ENCODE assay signal across 8 mouse cellular contexts in the genomic region with DNA sequence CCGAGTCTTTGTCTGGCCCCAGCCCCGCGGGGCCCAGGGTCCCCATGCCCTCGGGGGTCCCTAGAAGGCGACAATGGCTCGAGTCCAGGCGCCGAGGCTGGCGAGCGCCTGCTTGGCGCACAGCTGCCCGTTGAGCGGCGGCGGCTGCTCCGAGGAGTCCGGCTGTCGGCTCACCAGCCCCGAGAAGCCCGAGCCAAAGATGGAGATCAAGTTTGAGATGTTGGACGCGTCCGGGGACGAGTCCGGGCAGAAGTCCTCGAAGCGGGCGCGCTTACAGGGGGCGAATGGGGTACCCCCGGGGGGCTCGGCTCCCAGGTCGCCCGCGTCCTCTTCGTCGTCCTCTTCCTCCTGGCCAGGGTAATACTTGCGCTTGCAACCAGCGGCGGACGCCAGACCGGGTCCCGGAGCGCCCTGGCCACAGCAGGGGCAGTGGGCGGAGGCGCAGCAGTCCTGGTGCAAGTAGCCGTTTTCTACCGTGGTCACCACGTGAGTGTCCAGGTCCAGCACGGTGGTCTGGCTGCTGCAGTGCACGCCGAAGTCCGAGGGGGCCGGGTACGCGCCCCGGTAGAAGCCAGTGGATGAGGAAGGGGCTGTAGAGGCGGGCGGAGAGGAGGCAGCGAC. TPM values are rescaled to one million over a fixed set of nuclear protein-coding genes. Genes with fewer than 3 reads are reported as not detected.
DNase-seq lines count a peak whose midpoint lies in the region; ATAC-seq lines count a peak whose summit lies in the region.

No protein-coding gene starts in this region.

- H3K27me3 ChIP-seq in forebrain, embryonic 13.5 days = no peaks in the 10 kb centered on the region; the same call in 1 of the 2 replicates
- peaks cover 30% of the 10 kb centered on the region for H3K27me3 ChIP-seq in hindbrain, embryonic 10.5 days (ENCODE audit: insufficient read depth, poor library complexity, severe bottlenecking)
- no peaks in the 10 kb centered on the region for H3K27me3 ChIP-seq in limb, embryonic 13.5 days

- peaks cover 32% of the 10 kb centered on the region for H3K4me1 ChIP-seq in forebrain, embryonic 13.5 days
- H3K4me1 ChIP-seq in hindbrain, embryonic 10.5 days (replicated peaks) = peaks cover 71% of the 10 kb centered on the region
- H3K4me1 ChIP-seq in limb, embryonic 13.5 days = peaks cover 30% of the 10 kb centered on the region

- no peaks in the 10 kb centered on the region for H3K36me3 ChIP-seq in forebrain, embryonic 13.5 days (ENCODE audit: poor library complexity, severe bottlenecking)
- H3K36me3 ChIP-seq in hindbrain, embryonic 10.5 days = no peaks in the 10 kb centered on the region
- no peaks in the 10 kb centered on the region for H3K36me3 ChIP-seq in limb, embryonic 13.5 days

- ATAC-seq in forebrain, embryonic 13.5 days = no peak
- ATAC-seq in limb, embryonic 13.5 days (ENCODE audit: low FRiP score, low read depth) = no peak

- H3K4me3 ChIP-seq in forebrain, embryonic 13.5 days = peak overlapping the region; percentile 85
- peak overlapping the region; percentile 97 for H3K4me3 ChIP-seq in hindbrain, embryonic 10.5 days
- H3K4me3 ChIP-seq in limb, embryonic 13.5 days = peak overlapping the region; percentile 97

- under 1% methylated on average over 53 of the region's 60 CpGs for WGBS in forebrain, embryonic 13.5 days
- under 1% methylated on average over 60 of the region's 60 CpGs for WGBS in hindbrain, embryonic 10.5 days
- WGBS in limb, embryonic 13.5 days = under 1% methylated on average over 53 of the region's 60 CpGs

- peak overlapping the region; percentile 97 for H3K9ac ChIP-seq in forebrain, embryonic 13.5 days
- H3K9ac ChIP-seq in limb, embryonic 13.5 days = peak overlapping the region; percentile 100

- peak; percentile 54 to 65 for DNase-seq in layer of hippocampus, postnatal 10 days (ENCODE audit: low spot score in 2 of 2)
- no peak for DNase-seq in layer of hippocampus, adult 9-11 months
- peak; percentile 71 to 89 for DNase-seq in adrenal gland, adult (ENCODE audit: inconsistent age in 2 of 2, low spot score in 1 of 2)
- peak; percentile 66 for DNase-seq in hindbrain, embryonic 10.5 days (ENCODE audit: low spot score)
- peak; percentile 76 for DNase-seq in neural tube, embryonic 10.5 days (ENCODE audit: extremely low spot score, low spot score)
- DNase-seq in frontal cortex, postnatal 14 days (ENCODE audit: low spot score in 2 of 2) = no peak

- H3K27ac ChIP-seq in forebrain, embryonic 13.5 days = peak overlapping the region; percentile 93
- peak overlapping the region; percentile 99 for H3K27ac ChIP-seq in hindbrain, embryonic 10.5 days
- H3K27ac ChIP-seq in limb, embryonic 13.5 days = peak overlapping the region; percentile 98

- peak overlapping the region; percentile 97 for H3K4me2 ChIP-seq in forebrain, embryonic 13.5 days
- peak overlapping the region; percentile 97 for H3K4me2 ChIP-seq in limb, embryonic 13.5 days (replicated peaks)

- H3K9me3 ChIP-seq in forebrain, embryonic 13.5 days (replicated peaks) = no peaks in the 10 kb centered on the region
- no peaks in the 10 kb centered on the region for H3K9me3 ChIP-seq in hindbrain, embryonic 10.5 days
- no peaks in the 10 kb centered on the region for H3K9me3 ChIP-seq in limb, embryonic 13.5 days

RNA-seq across cellular contexts. Expression of a gene that starts 1.2 kb away (rescaled TPM):
- 1 to 10 TPM; 8.0 to 9.6 TPM for total RNA-seq in layer of hippocampus, postnatal 10 days (2021)
- 1.7 and 2.6 TPM in 2 replicates for polyA plus RNA-seq in forebrain, embryonic 13.5 days (2015; fragmentation: Nextera tagmentation; extraction: Ambion mirVana)
- polyA plus RNA-seq in hindbrain, embryonic 10.5 days (2016; fragmentation: Nextera tagmentation; extraction: Ambion mirVana) = 3.1 and 3.3 TPM in 2 replicates
- polyA plus RNA-seq in limb, embryonic 13.5 days (2015; fragmentation: Nextera tagmentation; extraction: Ambion mirVana) = 2.9 and 3.0 TPM in 2 replicates

RNA-seq across cellular contexts. Expression of a gene that starts 57.0 kb away (rescaled TPM):
- total RNA-seq in layer of hippocampus, postnatal 10 days (2021) = 100 to 1,000 TPM; 144 to 159 TPM
- 126 and 141 TPM in 2 replicates for polyA plus RNA-seq in forebrain, embryonic 13.5 days (2015; fragmentation: Nextera tagmentation; extraction: Ambion mirVana)
- 149 and 151 TPM in 2 replicates for polyA plus RNA-seq in hindbrain, embryonic 10.5 days (2016; fragmentation: Nextera tagmentation; extraction: Ambion mirVana)
- polyA plus RNA-seq in limb, embryonic 13.5 days (2015; fragmentation: Nextera tagmentation; extraction: Ambion mirVana) = 144 and 150 TPM in 2 replicates

RNA-seq across cellular contexts. Expression of a gene that starts 57.2 kb away (rescaled TPM):
- 10 to 100 TPM; 39.0 to 41.9 TPM for total RNA-seq in layer of hippocampus, postnatal 10 days (2021)
- polyA plus RNA-seq in forebrain, embryonic 13.5 days (2015; fragmentation: Nextera tagmentation; extraction: Ambion mirVana) = 16.3 and 21.0 TPM in 2 replicates
- polyA plus RNA-seq in hindbrain, embryonic 10.5 days (2016; fragmentation: Nextera tagmentation; extraction: Ambion mirVana) = 22.4 and 26.7 TPM in 2 replicates
- 28.0 and 31.1 TPM in 2 replicates for polyA plus RNA-seq in limb, embryonic 13.5 days (2015; fragmentation: Nextera tagmentation; extraction: Ambion mirVana)

Comparison
In these comparisons a context has a peak if more than half of its experiments do, and no peak if none do; other contexts are left out.
1. DNase-seq: peak in layer of hippocampus, postnatal 10 days (2 of 2), adrenal gland, adult (2 of 2), hindbrain, embryonic 10.5 days (single experiment) and neural tube, embryonic 10.5 days (single experiment); none in layer of hippocampus, adult 9-11 months (single experiment) and frontal cortex, postnatal 14 days (0 of 2).
2. Peak in every context shown above with its lines, with median percentiles within 50 percentile points of each other: H3K27ac ChIP-seq and H3K4me3 ChIP-seq.